Mouse (Mus musculus) heart, postnatal 0 days (tissue): ENCODE results near the gene Trpv1.

Experiments used
- CTCF ChIP-seq: IDR thresholded peaks from 2 replicates; pipeline ENCODE4 v1.5.1; 2016; ENCODE audit warnings: antibody characterized with exemption, control low read depth, low read depth
- EP300 ChIP-seq: IDR thresholded peaks from 2 replicates; pipeline ENCODE4 v1.6.1; 2016; ENCODE audit warnings: antibody characterized with exemption, low read depth

GRCm38 (mm10) chr11:73257362-73257945 is 23.4 kb downstream of the Trpv1 start:
- TF ChIP-seq CTCF, result no peak
- no peak for TF ChIP-seq EP300
